Mouse (Mus musculus): Measurements from ENCODE around the gene Rufy4. TPM values are rescaled to one million over a fixed set of nuclear protein-coding genes. Genes with fewer than 3 reads are reported as not detected.

The Rufy4 gene
- polyA plus RNA-seq, 1 experiment = not detected

GRCm38 (mm10) chr1:74090329-74090728 is 35.0 kb upstream of the Rufy4 start:
- TF ChIP-seq GATA1 (IDR thresholded peaks at IDR 0.05; ENCODE audit: low read length) (no peak), TAL1 (IDR thresholded peaks at IDR 0.05; ENCODE audit: low read length) (no peak)
- Histone ChIP-seq H3K27me3 (ENCODE audit: control insufficient read depth) (peaks cover 14% of the 10 kb centered on the region), H3K4me3 (replicated peaks) (no peak overlapping the region), H3K36me3 (ENCODE audit: control insufficient read depth) (no peaks in the 10 kb centered on the region), H3K9me3 (ENCODE audit: control insufficient read depth, low read length) (no peaks in the 10 kb centered on the region), H3K4me1 (ENCODE audit: control insufficient read depth) (no peaks in the 10 kb centered on the region)

GRCm38 (mm10) chr1:74091138-74091537 is 34.2 kb upstream of the Rufy4 start:
- no peaks in the 10 kb centered on the region for H3K9me3 ChIP-seq (ENCODE audit: control insufficient read depth, low read length)
- no peak overlapping the region for H3K4me3 ChIP-seq (replicated peaks)
- no peaks in the 10 kb centered on the region for H3K4me1 ChIP-seq (ENCODE audit: control insufficient read depth)
- no peak for TF ChIP-seq TAL1 (IDR thresholded peaks at IDR 0.05; ENCODE audit: low read length)
- TF ChIP-seq GATA1 (IDR thresholded peaks at IDR 0.05; ENCODE audit: low read length) = no peak
- peaks cover 22% of the 10 kb centered on the region for H3K27me3 ChIP-seq (ENCODE audit: control insufficient read depth)
- no peaks in the 10 kb centered on the region for H3K36me3 ChIP-seq (ENCODE audit: control insufficient read depth)

DNA sequence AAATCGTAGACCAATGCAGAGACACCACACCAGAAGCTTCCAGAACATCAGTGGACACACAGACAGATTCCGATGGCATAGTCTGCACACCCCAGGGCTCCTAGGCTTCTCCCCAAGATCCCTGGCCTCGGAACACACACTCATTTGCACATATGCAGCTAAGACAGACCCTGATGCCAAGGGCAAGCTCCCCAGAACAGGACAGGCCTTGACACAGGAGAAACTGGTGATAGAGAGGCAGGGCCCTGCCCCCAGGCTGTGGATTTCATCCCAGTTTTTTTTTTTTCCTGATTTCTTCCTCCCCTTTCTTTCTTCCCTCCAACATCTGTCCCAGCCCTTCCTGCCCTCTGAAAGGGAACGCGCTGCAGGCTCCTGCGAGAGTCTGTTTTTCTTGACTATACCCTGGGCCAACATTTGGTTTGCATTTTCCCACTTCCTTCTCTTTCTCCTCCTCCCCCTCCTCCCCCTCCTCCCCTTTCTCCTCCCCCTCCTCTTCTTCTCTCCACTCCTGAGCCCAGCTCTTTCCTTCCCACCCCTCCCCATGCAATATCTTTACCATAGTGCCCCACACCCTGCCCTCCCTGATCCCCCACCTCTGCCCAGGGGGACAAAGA is 33.6 kb upstream of the Rufy4 start:
- Histone ChIP-seq H3K36me3 (ENCODE audit: control insufficient read depth) (no peaks in the 10 kb centered on the region), H3K27me3 (ENCODE audit: control insufficient read depth) (peaks cover 28% of the 10 kb centered on the region), H3K4me1 (ENCODE audit: control insufficient read depth) (no peaks in the 10 kb centered on the region), H3K9me3 (ENCODE audit: control insufficient read depth, low read length) (no peaks in the 10 kb centered on the region), H3K4me3 (replicated peaks) (no peak overlapping the region)
- TF ChIP-seq GATA1 (IDR thresholded peaks at IDR 0.05; ENCODE audit: low read length) (no peak), TAL1 (IDR thresholded peaks at IDR 0.05; ENCODE audit: low read length) (no peak)

- no peak overlapping the region for H3K4me3 ChIP-seq (replicated peaks)
- H3K9me3 ChIP-seq (ENCODE audit: control insufficient read depth, low read length) = no peaks in the 10 kb centered on the region
- H3K27me3 ChIP-seq (ENCODE audit: control insufficient read depth) = peaks cover 33% of the 10 kb centered on the region
- H3K36me3 ChIP-seq (ENCODE audit: control insufficient read depth) = no peaks in the 10 kb centered on the region
- no peaks in the 10 kb centered on the region for H3K4me1 ChIP-seq (ENCODE audit: control insufficient read depth)
- no peak for TF ChIP-seq TAL1 (IDR thresholded peaks at IDR 0.05; ENCODE audit: low read length)
- TF ChIP-seq GATA1 (IDR thresholded peaks at IDR 0.05; ENCODE audit: low read length) = no peak
Measured at GRCm38 (mm10) chr1:74092242-74092641, 33.1 kb upstream of the Rufy4 start.

GRCm38 (mm10) chr1:74093447-74093846 is 31.9 kb upstream of the Rufy4 start:
- Histone ChIP-seq H3K4me3 (replicated peaks) (no peak overlapping the region), H3K36me3 (ENCODE audit: control insufficient read depth) (no peaks in the 10 kb centered on the region), H3K4me1 (ENCODE audit: control insufficient read depth) (no peaks in the 10 kb centered on the region), H3K27me3 (ENCODE audit: control insufficient read depth) (peaks cover 45% of the 10 kb centered on the region), H3K9me3 (ENCODE audit: control insufficient read depth, low read length) (no peaks in the 10 kb centered on the region)
- TF ChIP-seq TAL1 (IDR thresholded peaks at IDR 0.05; ENCODE audit: low read length) = no peak
- TF ChIP-seq GATA1 (IDR thresholded peaks at IDR 0.05; ENCODE audit: low read length) = no peak

DNA sequence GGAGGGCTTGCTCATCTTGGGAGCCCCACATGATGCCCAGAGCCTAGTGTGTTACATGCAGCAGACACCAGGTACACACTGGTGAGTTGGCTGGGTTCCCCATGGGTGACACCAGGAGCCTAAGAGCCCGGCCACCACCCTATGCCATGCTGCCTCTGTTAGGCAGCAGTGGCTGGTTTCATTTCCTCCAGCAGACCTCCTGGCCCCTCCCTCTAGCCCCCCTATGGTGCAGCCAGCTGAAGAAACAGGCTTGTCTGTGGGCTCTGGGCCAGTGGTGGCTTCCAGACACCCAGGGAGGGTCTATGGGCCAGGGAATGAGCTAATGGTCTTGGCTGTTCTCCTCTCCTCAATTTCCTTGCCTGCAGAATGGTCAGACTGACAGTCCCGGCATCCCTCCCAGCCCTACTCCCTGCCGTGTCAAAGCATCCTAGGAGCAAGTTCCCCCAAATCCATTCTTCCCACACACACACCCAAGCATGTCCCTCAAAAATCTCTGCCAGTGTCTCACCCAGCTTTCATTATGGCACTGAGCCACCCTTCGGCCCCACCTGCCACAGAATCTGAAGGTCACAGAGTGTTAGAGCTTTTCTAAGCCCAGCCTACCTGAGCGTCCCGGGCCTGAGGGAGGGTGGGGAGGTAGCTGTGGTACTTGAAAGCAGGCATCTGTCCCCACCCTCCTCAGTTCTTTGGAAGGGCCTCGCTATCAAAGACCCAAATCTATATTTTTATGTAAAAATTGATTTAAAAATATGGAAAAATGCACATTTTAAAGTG is 30.7 kb upstream of the Rufy4 start:
- TF ChIP-seq TAL1 (IDR thresholded peaks at IDR 0.05; ENCODE audit: low read length) (no peak), GATA1 (IDR thresholded peaks at IDR 0.05; ENCODE audit: low read length) (no peak)
- peaks cover 57% of the 10 kb centered on the region for H3K27me3 ChIP-seq (ENCODE audit: control insufficient read depth)
- H3K9me3 ChIP-seq (ENCODE audit: control insufficient read depth, low read length) = no peaks in the 10 kb centered on the region
- H3K4me1 ChIP-seq (ENCODE audit: control insufficient read depth) = no peaks in the 10 kb centered on the region
- no peaks in the 10 kb centered on the region for H3K36me3 ChIP-seq (ENCODE audit: control insufficient read depth)
- no peak overlapping the region for H3K4me3 ChIP-seq (replicated peaks)

- Histone ChIP-seq H3K27me3 (ENCODE audit: control insufficient read depth) (peaks cover 63% of the 10 kb centered on the region), H3K9me3 (ENCODE audit: control insufficient read depth, low read length) (no peaks in the 10 kb centered on the region), H3K4me3 (replicated peaks) (no peak overlapping the region), H3K36me3 (ENCODE audit: control insufficient read depth) (no peaks in the 10 kb centered on the region), H3K4me1 (ENCODE audit: control insufficient read depth) (no peaks in the 10 kb centered on the region)
- TF ChIP-seq TAL1 (IDR thresholded peaks at IDR 0.05; ENCODE audit: low read length) (no peak), GATA1 (IDR thresholded peaks at IDR 0.05; ENCODE audit: low read length) (no peak)
Measured at GRCm38 (mm10) chr1:74095296-74095695, 30.0 kb upstream of the Rufy4 start.

DNA sequence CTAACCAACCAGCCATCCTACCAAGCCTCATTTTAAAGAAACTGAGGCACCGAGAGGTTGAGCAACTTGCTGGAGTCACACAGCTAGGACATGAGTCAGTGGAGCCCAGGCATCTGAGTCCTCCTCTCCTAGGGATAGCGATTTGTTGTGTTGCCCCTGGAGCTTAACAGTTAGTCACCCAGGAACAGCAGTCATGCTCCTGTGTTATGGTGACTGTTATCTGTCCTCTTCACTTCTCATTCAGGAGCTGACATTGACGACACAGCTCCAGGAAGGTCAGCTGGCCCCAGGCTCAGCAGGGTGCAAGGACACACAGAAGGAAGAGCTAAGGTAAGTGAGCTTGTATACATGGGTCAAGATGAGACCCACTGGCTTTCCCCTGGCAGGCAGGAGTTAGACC is 29.6 kb upstream of the Rufy4 start:
- TF ChIP-seq TAL1 (IDR thresholded peaks at IDR 0.05; ENCODE audit: low read length) (no peak), GATA1 (IDR thresholded peaks at IDR 0.05; ENCODE audit: low read length) (no peak)
- Histone ChIP-seq H3K36me3 (ENCODE audit: control insufficient read depth) (no peaks in the 10 kb centered on the region), H3K4me3 (replicated peaks) (no peak overlapping the region), H3K4me1 (ENCODE audit: control insufficient read depth) (no peaks in the 10 kb centered on the region), H3K9me3 (ENCODE audit: control insufficient read depth, low read length) (no peaks in the 10 kb centered on the region), H3K27me3 (ENCODE audit: control insufficient read depth) (peaks cover 67% of the 10 kb centered on the region)

Data from erythroblast, embryonic 14.5 days (primary cell).